17 mouse cellular contexts compared by ENCODE assay signal in the genomic region with DNA sequence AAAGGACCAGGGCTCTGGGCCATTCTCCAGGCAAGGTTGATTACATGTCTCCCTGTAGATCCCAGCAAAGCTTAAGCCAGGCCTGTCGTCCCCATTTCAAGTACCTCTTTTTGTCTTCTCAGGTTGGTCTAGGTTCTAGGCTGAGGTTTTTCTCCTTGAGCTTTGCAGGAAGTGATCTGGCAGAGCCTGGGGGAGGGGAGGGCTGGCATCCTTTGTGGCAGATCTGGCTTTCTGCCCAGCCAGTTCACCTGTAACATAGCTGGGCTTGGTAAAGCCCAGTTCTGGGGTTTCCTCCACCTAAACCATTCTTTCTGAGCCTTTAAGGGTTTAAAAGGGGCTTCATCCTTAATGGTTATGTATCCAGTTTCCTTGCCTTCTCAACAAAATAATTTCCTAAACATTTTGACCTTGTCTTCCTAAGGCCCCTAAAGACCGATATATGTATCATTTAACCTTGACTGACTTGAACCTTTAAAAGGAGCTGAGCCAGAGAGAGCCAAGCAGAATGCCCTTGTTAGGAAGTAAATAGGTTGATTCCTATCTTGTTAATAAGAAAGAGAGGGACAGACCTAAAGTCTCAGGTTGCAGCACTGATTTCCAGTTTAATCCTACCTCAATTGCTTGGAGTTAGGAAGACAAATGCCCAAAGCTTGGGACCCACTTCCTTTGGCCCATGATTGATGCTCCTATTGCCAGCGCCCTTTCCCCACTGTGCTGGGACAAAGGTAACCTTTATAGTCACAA. TPM values are rescaled to one million over a fixed set of nuclear protein-coding genes. Genes with fewer than 3 reads are reported as not detected.
DNase-seq lines count a peak whose midpoint lies in the region; ATAC-seq lines count a peak whose summit lies in the region.
"Had no signal": no experiment of that assay in that cellular context is flagged by ENCODE, and none has a peak within 500 bp of the region (broad histone marks: within the 10 kb centered on the region; RNA-seq: fewer than 3 reads in every experiment).

Gene Fscn3, plus strand, starts transcription at position 694 of the 744 bp plus-strand sequence.

- no peaks in the 10 kb centered on the region for H3K27me3 ChIP-seq in kidney, embryonic 16.5 days (ENCODE audit: insufficient read depth, low read length)
- no peaks in the 10 kb centered on the region for H3K27me3 ChIP-seq in midbrain, embryonic 15.5 days (replicated peaks)
- H3K27me3 ChIP-seq: CH12.LX had no signal

- peaks cover 12% of the 10 kb centered on the region for H3K4me1 ChIP-seq in kidney, embryonic 16.5 days (ENCODE audit: insufficient read depth, low read length)
- H3K4me1 ChIP-seq in midbrain, embryonic 15.5 days = peaks cover 23% of the 10 kb centered on the region

- ATAC-seq in kidney, embryonic 16.5 days (ENCODE audit: low FRiP score, low TSS enrichment) = no peak
- peak; percentile 60 for ATAC-seq in CD4-positive, CD25-positive, alpha-beta regulatory T cell, adult 4 months
- ATAC-seq in midbrain, embryonic 15.5 days (replicated peaks) = no peak

- H3K27ac ChIP-seq in kidney, embryonic 16.5 days (ENCODE audit: low read length) = no peak within 1 kb of the TSS
- no peak within 1 kb of the TSS for H3K27ac ChIP-seq in midbrain, embryonic 15.5 days
- H3K27ac ChIP-seq: kidney, postnatal 0 days; liver, embryonic 14.5 days; stomach, postnatal 0 days had no signal

- H3K9me3 ChIP-seq in kidney, embryonic 16.5 days (ENCODE audit: low read length) = no peaks in the 10 kb centered on the region
- H3K9me3 ChIP-seq in midbrain, embryonic 15.5 days = no peaks in the 10 kb centered on the region

- H3K4me2 ChIP-seq in kidney, embryonic 16.5 days (replicated peaks; ENCODE audit: low read depth, low read length) = no peak within 1 kb of the TSS
- no peak within 1 kb of the TSS for H3K4me2 ChIP-seq in midbrain, embryonic 15.5 days

- WGBS in kidney, embryonic 16.5 days = 62% methylated on average over 3 of the region's 3 CpGs
- WGBS in midbrain, embryonic 15.5 days = 83% methylated on average over 3 of the region's 3 CpGs

- no peak within 1 kb of the TSS for H3K4me3 ChIP-seq in kidney, embryonic 16.5 days (ENCODE audit: low read length)
- no peak within 1 kb of the TSS for H3K4me3 ChIP-seq in midbrain, embryonic 15.5 days

- peaks cover 19% of the 10 kb centered on the region for H3K36me3 ChIP-seq in kidney, embryonic 16.5 days (ENCODE audit: insufficient read depth, low read length)
- no peaks in the 10 kb centered on the region; the same call in 1 of the 2 replicates for H3K36me3 ChIP-seq in midbrain, embryonic 15.5 days (replicated peaks)

- no peak within 1 kb of the TSS for H3K9ac ChIP-seq in kidney, embryonic 16.5 days (replicated peaks; ENCODE audit: low read length)
- H3K9ac ChIP-seq in midbrain, embryonic 15.5 days = no peak within 1 kb of the TSS
- H3K9ac ChIP-seq: liver, embryonic 14.5 days had no signal

- DNase-seq in kidney, adult 11 months = peak; percentile 53
- DNase-seq in cerebellum, postnatal 36 days = peak; percentile 35 to 42
- DNase-seq in lung, postnatal 36 days = peak; percentile 48
- DNase-seq in frontal cortex, postnatal 14 days (ENCODE audit: low spot score in 2 of 2) = no peak
- DNase-seq in spleen, adult 18-20 months = no peak
- DNase-seq: embryo, embryonic 11 days; heart, postnatal 10 days; midbrain, embryonic 14.5 days; right cerebral cortex, postnatal 4 days had no signal

RNA-seq across cellular contexts. Expression of gene Fscn3, which starts in this region (rescaled TPM):
- polyA plus RNA-seq in kidney, embryonic 16.5 days (2015; fragmentation: Nextera tagmentation; extraction: Ambion mirVana) = not detected in 2 replicates
- polyA plus RNA-seq in CD4-positive, CD25-positive, alpha-beta regulatory T cell, adult 4 months (2017; shearing (Covaris generic)) = not detected
- not detected in 2 replicates for polyA plus RNA-seq in midbrain, embryonic 15.5 days (2015; fragmentation: Nextera tagmentation; extraction: Ambion mirVana)
- polyA plus RNA-seq: forebrain, embryonic 11.5 days; kidney, postnatal 0 days; midbrain, embryonic 14.5 days; stomach, postnatal 0 days had no signal

Comparison
In these comparisons a context has a peak if more than half of its experiments do, and no peak if none do; other contexts are left out.
1. Peak in ATAC-seq in CD4-positive, CD25-positive, alpha-beta regulatory T cell, adult 4 months; RNA of the gene not detected or under 1 TPM.
2. DNase-seq: peak in kidney, adult 11 months (single experiment), cerebellum, postnatal 36 days (2 of 2) and lung, postnatal 36 days (single experiment); none in frontal cortex, postnatal 14 days (0 of 2) and spleen, adult 18-20 months (0 of 2).